Mouse (Mus musculus): ENCODE measurements around the gene Lmo4.

Lmo4 gene

DNA sequence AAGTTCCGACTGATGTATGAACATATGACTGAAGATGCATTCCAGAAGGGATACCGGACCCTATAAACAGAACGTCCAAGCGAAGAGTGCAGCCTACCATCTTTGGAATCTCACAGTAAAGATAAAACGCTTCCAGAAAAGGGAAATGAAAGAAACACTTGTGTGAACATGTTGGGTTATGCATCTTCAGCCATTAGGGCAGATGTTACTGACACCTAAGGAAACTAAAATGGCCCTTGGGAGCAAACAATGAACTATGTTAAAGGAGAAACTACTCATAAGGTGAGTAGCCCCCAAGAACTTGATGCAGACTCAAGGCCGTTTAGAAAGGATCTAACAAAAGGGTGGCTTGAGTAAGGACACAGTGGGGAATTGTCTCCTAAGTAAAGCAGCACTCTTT is 54.0 kb downstream of the Lmo4 start:
- DNase-seq (ENCODE audit: low spot score in 2 of 2), result no peak

- DNase-seq (ENCODE audit: low spot score in 2 of 2), result no peak
Observed at GRCm38 (mm10) chr3:144148234-144148633, 56.8 kb downstream of the Lmo4 start.

- no peak for DNase-seq (ENCODE audit: low spot score in 2 of 2)
Observed at GRCm38 (mm10) chr3:144147244-144147643, 57.8 kb downstream of the Lmo4 start.

- DNase-seq (ENCODE audit: low spot score in 2 of 2), result no peak
Observed at GRCm38 (mm10) chr3:144144066-144144465, 61.0 kb downstream of the Lmo4 start.

GRCm38 (mm10) chr3:144142939-144143338 is 62.1 kb downstream of the Lmo4 start:
- DNase-seq (ENCODE audit: low spot score in 2 of 2), result no peak

DNA sequence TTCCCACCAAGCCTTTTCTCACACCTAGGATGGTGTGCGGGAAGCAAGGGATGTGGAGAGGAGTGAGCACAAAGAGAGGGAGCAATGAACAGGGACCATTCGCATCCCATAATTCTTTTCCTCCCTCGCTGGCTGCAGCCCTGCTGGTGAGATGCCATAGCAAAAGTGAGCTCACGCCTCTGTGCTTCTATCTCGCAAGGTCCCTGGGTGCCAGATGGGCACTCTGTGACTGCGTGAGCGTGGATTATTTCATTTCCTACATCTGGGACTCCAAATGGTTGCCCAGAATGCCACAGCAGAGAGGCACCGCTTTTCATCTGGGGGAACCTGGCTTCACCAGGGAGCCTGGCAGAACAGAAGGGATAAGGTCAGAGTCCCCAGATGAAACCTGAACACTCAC is 63.2 kb downstream of the Lmo4 start:
- no peak for DNase-seq (ENCODE audit: low spot score in 2 of 2)

DNA sequence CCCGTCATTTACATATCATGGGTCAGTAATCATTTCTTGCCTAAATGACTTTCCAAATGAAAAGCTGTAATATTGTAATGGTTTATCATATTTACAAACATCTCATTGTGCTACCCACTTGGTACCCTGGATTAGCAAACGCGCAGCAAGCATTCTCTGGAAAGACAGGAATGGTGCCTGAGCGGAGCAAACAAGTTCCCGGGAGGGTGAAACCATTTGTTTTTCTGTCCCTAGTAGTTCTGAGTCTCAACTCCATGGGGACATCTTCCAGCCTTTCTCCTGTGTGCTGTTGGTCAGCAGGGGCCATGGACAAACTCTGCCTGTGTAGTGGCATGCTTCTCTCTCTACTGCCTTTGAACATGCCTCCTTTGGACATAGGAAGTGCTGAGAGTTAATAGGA is 64.2 kb downstream of the Lmo4 start:
- no peak for DNase-seq (ENCODE audit: low spot score in 2 of 2)

- no peak for DNase-seq (ENCODE audit: low spot score in 2 of 2)
Observed at GRCm38 (mm10) chr3:144138659-144139058, 66.4 kb downstream of the Lmo4 start.
